Mouse (Mus musculus): ENCODE measurements around the gene Thtpa. TPM values are rescaled to one million over a fixed set of nuclear protein-coding genes. Genes with fewer than 3 reads are reported as not detected.

The Thtpa gene
- 10 to 100 TPM; 26.2 to 31.5 (median 26.4) TPM for total RNA-seq (2022)

DNA sequence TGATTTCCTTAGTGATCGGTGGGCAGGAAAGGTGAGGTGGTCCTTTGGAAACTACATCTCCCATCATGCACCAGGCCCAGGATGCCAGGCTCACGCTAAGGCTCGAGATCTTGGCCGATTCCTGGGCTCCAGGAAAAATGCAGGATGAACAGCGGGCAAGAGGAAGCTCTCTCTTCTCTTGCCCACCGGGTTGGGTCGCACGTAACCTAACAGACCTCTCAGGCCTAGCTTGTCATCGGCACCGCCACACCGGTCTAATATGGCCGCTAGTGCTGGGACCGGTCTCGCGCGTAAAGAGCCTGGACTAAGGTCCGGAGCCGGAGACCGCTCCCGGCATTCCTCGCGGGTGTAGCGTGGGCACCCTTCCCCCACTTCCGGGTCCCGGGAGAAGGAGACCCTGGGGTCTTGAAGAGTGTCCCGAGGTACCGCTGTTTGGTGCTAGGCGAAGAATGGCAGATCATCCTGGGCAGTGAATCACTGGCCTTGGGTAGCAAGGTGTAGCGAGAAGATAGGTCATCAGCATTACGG, at the start of gene Thtpa:
TSS of gene Thtpa (plus strand) at position 81 of the 528 bp plus-strand sequence.
- DNase-seq (ENCODE audit: low spot score in 2 of 2) = no peak

DNA sequence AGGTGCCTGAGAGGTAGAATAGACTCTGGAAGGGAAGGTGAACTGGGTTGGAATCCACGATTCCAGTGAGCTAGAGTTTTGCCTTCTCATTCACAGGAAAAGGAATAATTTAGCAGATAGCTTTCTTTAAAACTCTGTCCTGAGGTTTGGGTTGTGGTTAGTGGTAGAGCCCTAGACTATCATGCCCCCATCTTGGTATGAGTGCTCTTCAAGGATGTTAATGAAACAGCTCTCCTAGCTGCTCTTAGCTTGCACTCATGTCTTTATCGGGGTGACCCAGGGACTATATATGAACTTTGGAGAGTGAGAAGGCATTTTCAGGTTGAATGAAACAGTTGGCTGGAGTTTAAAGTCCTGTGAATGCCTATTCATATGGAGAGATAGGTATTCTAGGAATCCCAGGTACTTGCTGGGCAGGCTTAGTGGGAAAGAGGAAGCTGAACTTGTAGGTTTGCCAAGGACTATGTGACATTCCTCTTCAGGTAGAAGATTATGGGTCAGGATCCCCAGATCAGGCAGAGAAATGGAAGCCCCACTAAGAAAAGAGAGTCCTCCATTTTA, 46.5 kb upstream of the Thtpa start:
- DNase-seq (ENCODE audit: low spot score in 2 of 2) = no peak

DNA sequence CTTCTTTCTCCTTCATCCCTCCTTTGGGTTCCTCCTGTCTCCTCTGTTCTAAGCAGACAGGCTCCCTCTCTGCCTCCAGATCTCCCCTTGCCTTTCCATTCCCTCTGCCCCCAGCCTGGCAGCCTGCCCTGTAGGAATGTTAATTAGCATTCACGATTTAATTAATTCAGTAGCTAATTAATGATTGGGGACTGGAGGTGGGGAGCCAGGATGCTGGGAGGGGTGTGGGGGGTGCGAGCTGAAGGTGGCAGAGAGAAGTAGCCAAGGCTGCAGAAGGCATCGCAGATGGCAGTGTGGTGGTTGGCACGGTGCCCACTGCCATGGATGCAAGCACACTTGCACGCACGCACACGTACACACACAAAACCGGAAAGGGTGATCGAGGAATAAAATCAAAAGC, 42.1 kb upstream of the Thtpa start:
- peak in 1 of 2 experiments; percentile 83 for DNase-seq (ENCODE audit: low spot score in 2 of 2)

DNA sequence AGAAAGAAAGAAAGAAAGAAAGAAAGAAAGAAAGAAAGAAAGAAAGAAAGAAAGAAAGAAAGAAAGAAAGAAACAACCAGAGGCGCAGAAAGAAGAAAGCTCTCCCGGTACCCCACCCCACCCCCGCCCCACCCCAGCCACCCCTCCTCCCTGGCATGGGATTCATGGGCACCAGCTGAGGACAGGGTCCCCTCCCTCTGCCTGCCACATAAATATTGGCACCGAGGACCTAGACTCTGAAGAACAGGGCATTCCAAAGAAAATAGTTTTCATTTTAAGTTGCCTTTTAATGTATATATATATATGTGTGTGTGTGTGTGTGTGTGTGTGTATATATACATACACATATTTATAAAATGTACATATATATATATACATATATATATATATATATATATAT, 41.5 kb upstream of the Thtpa start:
- no peak for DNase-seq (ENCODE audit: low spot score in 2 of 2)

DNA sequence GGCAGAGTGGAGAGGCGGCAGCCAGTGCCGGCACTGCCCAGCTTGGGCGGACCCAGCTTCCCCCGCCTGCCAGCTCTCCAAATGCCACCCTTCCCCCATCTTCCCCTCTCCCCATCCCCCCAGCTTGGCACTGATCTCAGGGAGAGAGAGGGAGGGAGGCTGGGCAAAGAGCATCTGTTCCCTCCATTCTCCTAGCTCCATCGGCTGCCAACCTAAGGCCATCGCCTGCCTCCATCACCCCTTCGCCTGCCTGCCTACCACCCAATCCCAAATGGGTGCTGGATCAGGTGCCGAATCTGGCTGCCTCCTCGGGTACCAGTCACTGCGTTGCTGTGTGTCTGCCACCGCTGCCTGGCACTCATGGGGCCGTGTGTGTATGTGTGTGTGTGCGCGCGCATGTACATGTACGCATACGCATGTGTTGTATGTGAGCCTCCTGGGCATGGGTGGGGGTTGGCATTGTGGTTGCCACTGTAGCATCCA, 40.8 kb upstream of the Thtpa start:
- peak; percentile 68 to 89 for DNase-seq (ENCODE audit: low spot score in 2 of 2)

DNA sequence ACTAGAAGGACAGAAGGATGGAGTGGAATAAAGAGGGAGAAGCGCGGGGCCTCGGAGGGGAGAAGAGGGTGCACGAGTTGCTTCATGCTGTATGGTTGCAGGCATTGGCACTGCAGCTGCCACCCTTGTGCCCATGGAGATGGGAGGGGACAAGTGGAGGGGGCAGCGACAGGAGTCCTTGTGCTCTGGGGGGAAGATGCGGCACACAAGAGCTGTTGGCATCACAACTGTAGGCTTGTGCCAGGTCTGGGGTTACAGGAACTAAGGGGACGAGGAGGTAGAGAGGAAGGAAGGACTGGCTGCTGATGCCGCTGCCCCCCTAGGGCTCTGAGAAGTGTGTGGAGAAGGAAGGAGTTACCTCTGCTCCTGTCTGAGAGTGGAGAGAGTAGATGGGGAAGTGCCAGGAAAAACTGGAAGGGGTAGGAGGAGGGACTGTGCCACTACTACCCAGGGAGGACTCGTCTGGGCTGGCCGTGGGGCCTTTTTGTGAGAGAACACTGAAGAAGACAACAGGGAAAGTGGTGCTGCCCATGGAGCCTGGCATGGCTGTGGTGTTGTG, 40.3 kb upstream of the Thtpa start:
- peak in 1 of 2 experiments; percentile 64 for DNase-seq (ENCODE audit: low spot score in 2 of 2)

DNA sequence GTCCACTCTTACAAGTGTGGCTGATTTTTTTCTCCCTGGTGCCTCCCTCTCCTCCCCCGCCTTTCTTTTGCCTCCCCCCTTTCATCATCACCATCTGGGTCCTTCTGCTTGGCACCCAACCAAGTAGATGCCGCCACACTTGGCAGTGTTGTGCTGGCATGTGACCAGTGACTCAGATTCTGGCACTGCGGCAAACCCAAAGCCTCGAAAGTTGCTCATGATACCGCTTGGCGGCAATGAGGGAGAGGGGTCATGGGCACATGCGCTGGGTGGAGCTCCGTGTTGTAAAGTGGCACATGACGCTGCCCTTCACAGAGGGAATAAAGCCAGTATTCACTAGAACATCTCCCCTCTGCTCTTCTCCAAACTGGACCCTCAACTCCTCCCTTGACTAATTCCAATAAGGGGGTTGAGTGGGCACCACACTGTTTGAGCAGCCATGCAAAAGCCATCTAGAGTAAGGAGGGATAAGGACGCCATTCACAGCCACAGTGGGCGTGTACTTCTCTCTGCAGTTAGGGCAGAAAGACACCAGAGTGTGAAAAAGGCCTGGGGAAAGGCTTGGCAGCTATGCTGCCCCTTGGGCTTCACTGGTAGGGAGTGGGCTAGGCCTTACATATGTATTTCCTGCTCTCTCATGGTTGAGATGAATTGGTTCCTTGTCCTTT, 39.3 kb upstream of the Thtpa start:
- DNase-seq (ENCODE audit: low spot score in 2 of 2) = peak; percentile 77 to 91

DNA sequence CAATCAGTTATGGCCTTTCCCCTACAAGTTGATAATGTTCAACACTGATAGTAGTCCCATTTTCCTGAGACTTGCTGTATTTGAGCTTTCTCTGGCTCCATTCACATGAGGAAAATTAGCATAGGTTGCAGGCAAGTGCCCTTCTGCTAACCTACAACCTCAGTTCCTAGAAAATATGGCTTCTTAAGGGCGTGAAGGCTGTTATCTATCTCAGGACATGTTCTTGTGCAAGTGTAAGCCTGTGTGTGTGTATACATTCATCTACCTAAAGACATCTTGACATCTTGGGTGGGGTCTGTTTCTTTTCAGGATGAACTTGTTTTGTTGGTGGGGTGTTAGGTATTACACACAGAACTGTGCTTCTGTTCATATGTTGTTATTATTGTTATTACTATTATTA, 35.6 kb upstream of the Thtpa start:
- no peak for DNase-seq (ENCODE audit: low spot score in 2 of 2)

DNA sequence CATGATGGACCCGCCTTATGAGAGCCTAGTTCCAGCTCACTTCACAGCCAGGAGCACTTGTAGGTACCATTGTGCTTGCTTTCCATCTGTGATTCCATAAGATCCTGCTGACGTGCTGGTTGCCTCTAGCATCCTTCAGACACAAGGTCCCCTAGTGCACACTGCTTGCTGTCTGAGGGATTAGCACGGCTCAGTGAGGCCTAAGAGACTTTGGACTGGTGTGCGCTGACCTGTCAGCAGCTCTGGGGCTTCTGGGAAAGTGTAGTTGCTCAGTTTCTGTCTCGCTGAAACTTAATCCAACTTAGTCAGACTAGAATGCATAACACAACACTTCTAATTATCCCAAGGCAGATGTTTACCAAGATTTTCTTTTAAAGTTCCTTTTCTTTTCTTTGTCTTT, 34.7 kb upstream of the Thtpa start:
- DNase-seq (ENCODE audit: low spot score in 2 of 2) = no peak

DNA sequence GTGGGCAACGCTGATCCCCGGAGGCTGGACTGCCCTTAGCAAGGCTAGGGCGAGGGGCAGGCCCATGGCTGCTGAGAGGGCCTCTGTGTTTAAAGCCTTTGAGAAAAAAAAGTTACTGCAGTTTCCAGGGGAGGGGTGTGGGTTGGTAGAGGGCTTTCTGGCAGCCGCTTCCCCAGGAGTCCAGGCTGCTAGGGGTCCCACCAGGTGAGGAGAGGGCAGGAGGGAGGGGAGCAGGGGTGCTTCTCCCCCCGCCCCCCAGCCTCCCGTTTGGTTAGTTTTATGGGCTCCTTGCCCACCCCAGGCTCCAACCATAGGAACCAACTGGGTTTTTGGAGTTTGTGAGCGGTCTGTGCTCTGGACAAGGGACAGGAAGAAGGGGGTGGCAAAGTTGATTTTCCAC, 32.7 kb upstream of the Thtpa start:
- no peak for DNase-seq (ENCODE audit: low spot score in 2 of 2)

DNA sequence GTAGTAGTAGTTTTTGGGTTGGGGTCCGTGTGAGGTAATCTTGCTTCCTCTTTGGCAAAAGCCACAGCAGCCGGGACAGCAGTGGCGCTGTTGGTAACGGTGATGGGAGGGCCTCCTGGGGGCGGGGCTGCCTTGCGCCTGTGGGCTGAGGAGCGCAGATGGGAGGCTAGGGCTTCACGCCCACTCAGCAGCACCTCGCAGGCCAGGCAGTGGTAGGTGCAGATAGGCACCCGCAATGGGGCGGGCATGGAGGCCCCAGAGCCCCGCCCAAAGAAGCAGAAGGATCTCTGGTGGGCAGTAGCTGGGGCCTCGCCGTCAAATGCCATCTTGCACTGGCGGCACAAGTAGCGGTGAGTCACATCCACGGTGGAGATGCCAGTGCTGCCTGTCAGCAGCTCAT, 32.0 kb upstream of the Thtpa start:
- peak; percentile 49 to 84 for DNase-seq (ENCODE audit: low spot score in 2 of 2)

DNA sequence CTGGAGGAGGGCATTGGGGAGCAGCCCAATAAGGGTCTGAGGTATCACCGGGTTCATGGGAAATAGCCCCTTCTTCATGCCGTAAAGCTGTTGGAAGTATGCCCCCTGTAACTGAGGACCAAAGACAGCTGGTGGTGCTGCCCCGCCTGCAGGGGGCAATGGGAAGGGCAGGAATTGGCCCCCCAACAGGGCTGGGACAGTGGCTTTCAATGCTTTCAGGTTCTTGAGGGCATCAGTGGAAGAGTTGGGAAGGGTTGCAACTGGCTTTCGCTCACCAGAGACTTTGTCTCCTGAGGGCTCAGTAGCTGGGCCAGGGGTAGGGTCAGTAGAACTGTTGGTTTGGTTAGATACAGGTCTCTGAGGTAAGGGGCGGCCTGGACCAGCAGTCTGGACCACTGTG, 31.5 kb upstream of the Thtpa start:
- no peak for DNase-seq (ENCODE audit: low spot score in 2 of 2)

DNA sequence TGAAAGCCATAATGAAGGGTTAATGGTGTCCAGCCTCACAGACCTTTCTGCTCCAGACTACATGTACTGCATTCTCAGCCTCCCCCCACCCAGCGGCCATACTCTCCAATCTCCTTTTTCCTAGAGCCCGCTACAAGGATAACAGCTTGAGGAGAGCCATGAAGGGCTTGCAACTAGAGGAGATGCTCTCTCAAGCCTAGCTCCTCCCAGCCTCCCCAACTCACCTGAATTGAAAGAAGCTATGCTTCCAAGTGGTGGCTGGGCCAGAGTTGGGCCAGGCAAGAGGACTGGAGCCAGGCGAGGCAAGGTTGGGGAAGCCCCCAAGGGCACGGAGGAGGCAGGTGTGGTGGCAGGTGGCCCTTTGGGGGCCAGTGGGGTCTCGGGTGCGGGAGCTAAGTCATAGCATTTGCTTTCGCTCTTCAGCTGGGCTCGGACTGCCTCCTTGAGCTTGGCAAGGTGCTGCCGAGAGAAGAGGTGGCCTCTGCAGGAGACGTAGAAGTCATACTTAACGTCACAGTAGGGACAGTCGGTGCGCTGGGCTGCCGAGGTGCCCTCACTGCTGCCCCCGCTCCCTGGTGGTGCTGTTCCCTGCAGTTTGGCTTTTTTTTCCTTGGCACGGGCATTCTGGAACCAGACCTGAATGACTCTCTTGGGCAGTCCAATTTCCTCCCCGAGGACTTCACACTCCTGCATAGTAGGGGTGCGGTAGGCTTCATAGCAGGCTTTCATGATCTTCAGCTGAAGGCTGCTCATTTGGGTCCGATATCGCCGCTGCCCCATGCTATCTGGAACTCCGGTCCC, 30.8 kb upstream of the Thtpa start:
- no peak for DNase-seq (ENCODE audit: low spot score in 2 of 2)

DNA sequence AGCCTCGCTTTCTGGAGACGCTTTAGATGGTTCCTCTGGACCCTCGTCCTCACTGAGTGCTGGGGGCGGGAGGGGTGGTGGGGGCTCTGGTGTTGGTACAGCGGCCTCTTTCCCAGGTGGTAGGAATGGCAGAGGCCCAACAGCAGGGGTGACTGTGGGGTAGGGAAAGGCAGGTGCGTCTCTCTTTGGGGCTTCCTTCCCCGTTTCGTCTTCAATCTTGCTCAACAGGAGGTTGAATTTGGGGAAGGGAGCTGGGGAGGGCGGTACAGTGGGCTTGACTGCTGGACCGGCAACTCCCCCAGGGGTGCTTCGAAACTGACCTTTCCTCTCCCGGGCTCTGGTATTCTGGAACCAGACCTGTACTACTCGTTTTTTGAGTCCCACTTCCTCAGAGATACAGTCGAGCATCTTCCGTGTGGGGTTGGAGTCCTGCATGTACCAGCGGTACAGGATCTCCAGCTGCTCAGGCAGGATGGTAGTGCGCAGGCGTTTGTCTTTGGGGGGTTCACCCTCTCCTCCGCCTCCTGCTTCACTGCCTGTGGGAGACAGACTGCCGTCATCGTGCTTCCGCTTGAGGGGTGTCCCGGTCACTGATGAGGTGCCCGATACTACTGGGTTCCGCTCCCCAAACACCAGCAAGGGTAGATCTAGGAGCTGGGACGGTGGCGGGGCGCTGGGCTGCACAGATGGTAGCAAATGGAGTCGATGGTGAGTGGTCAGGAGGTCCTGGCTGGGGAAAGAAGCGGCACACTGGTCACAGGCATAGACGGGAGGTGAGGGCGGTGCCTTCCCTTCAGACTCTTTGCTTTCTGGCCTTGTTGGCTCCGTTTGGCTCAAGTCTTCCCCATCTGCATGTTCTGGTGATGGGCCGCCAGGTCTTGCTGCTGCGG, 29.9 kb upstream of the Thtpa start:
- DNase-seq (ENCODE audit: low spot score in 2 of 2) = no peak

DNA sequence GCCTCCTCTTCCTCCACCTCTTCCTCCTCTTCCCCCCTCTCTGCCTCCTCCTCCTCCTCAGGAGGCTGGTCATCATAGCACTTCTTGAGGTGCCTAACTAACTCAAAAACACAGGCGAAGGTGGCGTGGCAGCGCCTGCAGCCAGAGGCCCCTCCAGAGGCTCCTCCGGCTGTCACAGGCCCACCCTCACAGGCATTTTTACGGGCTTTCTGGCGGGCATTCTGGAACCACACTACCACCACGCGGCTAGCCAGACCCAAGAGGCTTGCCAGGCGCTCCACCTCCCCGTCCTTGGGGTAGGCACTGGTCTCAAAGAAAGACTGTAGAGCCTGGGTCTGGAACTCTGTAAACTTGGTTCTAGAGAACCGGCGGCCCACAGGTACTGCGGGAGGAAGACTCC, 29.2 kb upstream of the Thtpa start:
- DNase-seq (ENCODE audit: low spot score in 2 of 2) = no peak

DNA sequence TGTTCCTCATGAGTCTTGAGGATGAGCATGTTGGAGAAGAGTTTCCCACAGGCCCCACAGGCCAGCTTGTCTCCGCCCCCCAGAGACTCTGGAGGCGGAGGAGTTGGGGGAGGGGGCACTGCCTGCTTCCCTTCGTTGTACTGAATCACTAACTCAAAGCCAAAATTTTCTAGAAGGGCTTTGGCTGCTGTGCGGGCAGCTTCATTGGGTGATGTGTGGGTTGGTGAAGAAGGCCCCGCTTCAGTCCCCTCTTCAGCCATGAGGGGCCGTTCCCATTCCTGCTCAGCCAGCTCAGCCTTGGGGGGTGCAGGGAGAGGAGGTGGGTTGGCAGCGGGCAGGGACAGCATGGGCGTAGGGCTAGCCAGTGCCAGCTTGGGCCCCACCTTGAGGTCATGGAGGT, 28.5 kb upstream of the Thtpa start:
- no peak for DNase-seq (ENCODE audit: low spot score in 2 of 2)

DNA sequence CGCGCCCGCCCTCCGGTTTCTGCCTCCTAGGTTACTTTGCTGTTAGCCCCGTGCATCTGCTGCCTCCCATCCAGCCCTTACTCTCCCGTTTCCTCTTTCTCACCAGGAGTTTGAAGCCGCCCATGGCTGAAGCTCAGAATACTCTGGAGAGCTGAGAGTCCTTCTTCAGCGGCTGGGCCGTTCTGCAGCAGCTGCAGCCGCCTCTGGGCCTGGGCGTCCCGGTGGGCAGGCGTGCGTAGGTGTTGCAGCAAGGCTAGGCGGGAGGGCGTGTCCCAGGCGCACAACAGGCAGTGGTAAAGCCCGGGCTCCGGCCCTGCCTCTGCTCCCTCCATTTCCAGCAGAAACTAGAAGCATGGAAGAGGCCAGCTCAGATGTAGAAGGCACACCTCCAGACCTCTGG, 22.8 kb upstream of the Thtpa start:
- peak in 1 of 2 experiments; percentile 63 for DNase-seq (ENCODE audit: low spot score in 2 of 2)

DNA sequence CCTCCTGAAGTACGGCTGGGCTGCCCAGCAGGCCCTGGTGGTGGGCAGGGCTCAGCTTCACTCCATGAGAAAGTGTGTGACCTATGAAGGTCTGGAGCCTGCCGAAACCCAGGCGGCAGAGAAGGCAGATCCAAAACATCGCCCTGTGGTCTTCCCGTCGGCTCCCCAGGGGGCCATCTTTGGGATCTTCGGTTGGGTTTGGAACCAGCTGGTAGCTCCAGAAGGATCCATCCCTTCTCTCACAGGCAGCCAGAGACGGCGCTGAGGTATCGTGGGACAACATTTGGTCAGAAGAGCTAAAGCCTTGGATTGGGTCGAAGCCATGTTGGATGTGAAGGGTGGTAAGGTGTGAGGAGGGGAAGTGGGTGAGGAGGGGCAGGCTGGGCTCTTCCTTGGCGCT, 20.2 kb upstream of the Thtpa start:
- DNase-seq (ENCODE audit: low spot score in 2 of 2) = no peak

DNA sequence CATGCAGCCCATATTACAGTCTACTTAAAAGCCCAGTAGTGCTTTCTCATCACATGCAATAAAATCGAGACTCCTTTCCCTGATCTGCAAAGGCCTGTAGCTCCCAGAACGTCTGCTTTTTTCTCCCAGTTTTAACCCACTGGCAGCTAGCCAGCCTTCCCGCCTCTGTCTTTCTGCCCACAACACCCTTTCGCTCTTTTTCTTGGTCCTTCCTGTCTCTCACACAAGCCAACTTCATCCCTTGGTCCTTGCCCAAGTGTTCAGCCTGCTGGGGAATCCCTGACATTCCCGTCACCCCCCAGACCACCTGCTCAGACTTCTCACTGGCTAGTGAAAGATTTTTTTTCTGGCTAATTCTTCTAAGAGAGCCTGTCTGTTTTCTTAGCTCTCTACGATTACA, 18.4 kb upstream of the Thtpa start:
- DNase-seq (ENCODE audit: low spot score in 2 of 2) = peak; percentile 50 to 78

DNA sequence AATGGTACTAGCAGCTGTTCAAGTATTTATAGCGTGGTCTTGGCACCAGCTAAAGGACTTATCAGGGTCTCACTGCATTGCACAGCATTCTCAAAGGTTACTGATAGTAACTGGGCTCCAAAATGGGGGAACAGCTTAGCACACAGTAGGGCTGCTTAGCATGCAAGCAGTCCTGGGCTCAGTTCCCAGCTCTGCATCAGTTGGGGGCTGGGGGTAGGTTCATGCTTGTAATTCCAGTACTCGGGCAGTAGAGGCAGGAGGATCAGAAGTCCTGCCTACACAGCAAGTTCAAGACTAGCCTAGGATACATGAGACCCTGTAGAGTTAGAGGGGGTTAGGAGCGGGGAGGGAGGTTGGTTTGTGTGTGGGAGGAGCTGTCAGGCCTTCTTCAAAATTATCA, 17.6 kb upstream of the Thtpa start:
- DNase-seq (ENCODE audit: low spot score in 2 of 2) = no peak
